Mouse (Mus musculus): ENCODE measurements around the gene Coq2. TPM values are rescaled to one million over a fixed set of nuclear protein-coding genes. Genes with fewer than 3 reads are reported as not detected.

The Coq2 gene
- 82.8 and 213 TPM in 2 replicates for polyA plus RNA-seq (2012; rRNA removed; ENCODE audit: low replicate concordance)

DNA sequence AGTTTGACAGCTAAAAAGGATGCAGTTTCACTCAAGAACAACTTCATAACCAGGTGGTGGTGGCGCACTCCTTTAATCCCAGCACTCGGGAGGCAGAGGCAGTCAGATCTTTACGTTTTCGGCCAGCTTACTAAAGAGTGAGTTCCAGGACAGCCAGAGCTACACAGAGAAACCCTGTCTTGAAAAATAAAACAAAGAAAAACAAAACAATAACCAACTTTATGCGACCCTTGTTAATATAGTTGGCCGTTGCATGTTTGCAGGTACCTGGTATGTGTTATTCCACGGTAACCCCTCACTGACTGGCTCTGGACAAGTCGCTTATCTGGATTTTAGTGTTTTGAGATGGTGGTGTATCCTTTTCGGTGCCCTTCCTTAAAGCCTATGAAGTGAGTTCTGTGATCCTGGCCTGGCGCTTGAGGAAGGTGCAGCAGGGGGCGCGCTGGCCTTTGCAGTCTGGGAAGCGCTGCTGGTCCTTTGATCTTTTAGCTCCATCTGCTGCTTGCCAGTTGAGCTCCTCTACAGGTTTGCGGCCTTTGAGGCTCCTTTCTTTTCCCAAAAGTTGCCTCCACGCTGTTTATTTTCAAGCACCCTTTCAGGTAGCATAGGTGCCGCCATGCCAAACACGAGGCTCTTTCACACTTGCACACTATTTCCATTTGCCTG is at the start of gene Coq2:
Coq2 (minus strand) TSS at position 430 of the 666 bp plus-strand sequence.

DNA sequence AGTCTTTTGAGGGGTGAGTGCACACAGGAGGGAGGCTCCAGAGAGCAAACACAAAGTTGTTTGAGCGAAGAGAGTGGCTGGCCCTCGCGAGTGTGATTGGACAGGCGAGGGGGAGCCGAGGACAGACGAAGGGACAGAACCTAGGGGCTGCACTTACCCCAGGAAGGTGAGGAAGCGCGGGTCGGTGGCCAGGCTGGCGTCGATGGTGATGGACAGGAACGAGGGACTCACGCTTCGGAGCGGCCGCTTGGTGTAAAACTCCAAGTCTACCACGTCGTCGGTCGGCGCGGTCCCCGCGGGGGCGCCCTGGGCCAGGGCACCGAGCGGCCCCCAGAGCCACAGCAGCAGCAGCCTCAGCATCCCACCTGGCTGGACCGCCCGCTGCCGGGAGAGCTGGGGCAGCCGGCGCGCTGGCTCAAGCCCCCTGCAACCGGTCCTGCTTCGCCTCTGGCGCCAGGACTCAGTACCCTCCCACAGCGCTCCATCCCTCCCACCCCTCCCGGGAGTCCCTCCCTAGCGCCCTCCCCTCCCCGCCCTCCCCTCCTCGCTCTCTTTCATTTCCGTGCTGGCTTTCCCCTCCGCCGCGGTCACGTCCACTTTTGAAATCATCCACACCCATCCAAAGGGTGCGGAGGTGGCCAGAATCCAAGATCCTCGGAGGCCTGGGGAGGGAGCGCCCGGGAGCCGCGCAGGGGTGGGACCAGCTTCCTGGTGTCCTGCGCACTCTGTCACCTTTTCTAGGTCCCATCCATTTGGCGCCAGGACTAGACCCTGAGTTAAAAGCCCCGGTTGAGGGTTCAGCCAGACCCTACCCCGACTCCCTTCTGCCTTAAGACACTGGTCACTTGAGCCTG is 44.5 kb upstream of the Coq2 start, which contains the start of gene Hpse:
Hpse (minus strand) TSS at position 482 of the 854 bp plus-strand sequence.

Other genes starting within 250 kb of the Coq2 start
- gene Lin54, start 174.5 kb downstream of the Coq2 start, polyA plus RNA-seq (2012; rRNA removed; ENCODE audit: low replicate concordance), result 4.2 and 6.4 TPM in 2 replicates
- gene Cops4, start 156.8 kb downstream of the Coq2 start, polyA plus RNA-seq (2012; rRNA removed; ENCODE audit: low replicate concordance), result 12.4 and 33.7 TPM in 2 replicates
- 90.9 and 142 TPM in 2 replicates for gene Plac8, start 102.9 kb downstream of the Coq2 start, polyA plus RNA-seq (2012; rRNA removed; ENCODE audit: low replicate concordance)
- 7.7 and 15.9 TPM in 2 replicates for gene Hpse, start 44.6 kb upstream of the Coq2 start, polyA plus RNA-seq (2012; rRNA removed; ENCODE audit: low replicate concordance)
- 4.8 and 7.8 TPM in 2 replicates for gene Helq, start 123.5 kb upstream of the Coq2 start, polyA plus RNA-seq (2012; rRNA removed; ENCODE audit: low replicate concordance)
- 10.8 and 10.9 TPM in 2 replicates for gene Mrps18c, start 123.5 kb upstream of the Coq2 start, polyA plus RNA-seq (2012; rRNA removed; ENCODE audit: low replicate concordance)
- gene Abraxas1, start 145.8 kb upstream of the Coq2 start, polyA plus RNA-seq (2012; rRNA removed; ENCODE audit: low replicate concordance), result 3.1 and 5.3 TPM in 2 replicates
- gene Gpat3, start 170.6 kb upstream of the Coq2 start, polyA plus RNA-seq (2012; rRNA removed; ENCODE audit: low replicate concordance), result 16.8 and 22.9 TPM in 2 replicates